In genomic region chr14:122213590-122213989, GRCm38 (mm10) we compare ENCODE assay signal across 22 mouse cellular contexts. TPM values are rescaled to one million over a fixed set of nuclear protein-coding genes. Genes with fewer than 3 reads are reported as not detected.
DNase-seq lines count a peak whose midpoint lies in the region; ATAC-seq lines count a peak whose summit lies in the region.
"Had no signal": no experiment of that assay in that cellular context is flagged by ENCODE, and none has a peak within 500 bp of the region (broad histone marks: within the 10 kb centered on the region; RNA-seq: fewer than 3 reads in every experiment).

No protein-coding gene starts in this region.

- H3K9ac ChIP-seq in forebrain, embryonic 16.5 days (replicated peaks; ENCODE audit: low read depth, low read length): no peak overlapping the region
- H3K9ac ChIP-seq: embryonic facial prominence, embryonic 12.5 days; kidney, embryonic 15.5 days; limb, embryonic 13.5 days; liver, embryonic 12.5 days had no signal

- no peak overlapping the region for H3K4me3 ChIP-seq in forebrain, embryonic 16.5 days (replicated peaks; ENCODE audit: low read length)
- H3K4me3 ChIP-seq in forebrain, embryonic 10.5 days: no peak overlapping the region
- H3K4me3 ChIP-seq: embryonic facial prominence, embryonic 12.5 days; kidney, embryonic 15.5 days; limb, embryonic 13.5 days; liver, embryonic 12.5 days; midbrain, embryonic 10.5 days had no signal

- 0 out of 2 replicates have a peak, but pooled peaks cover 4% of the 10 kb centered on the region for H3K4me1 ChIP-seq in forebrain, embryonic 16.5 days (replicated peaks; ENCODE audit: control insufficient read depth, insufficient read depth, low read length)
- no peaks in the 10 kb centered on the region for H3K4me1 ChIP-seq in forebrain, embryonic 10.5 days
- H3K4me1 ChIP-seq: embryonic facial prominence, embryonic 12.5 days; kidney, embryonic 15.5 days; limb, embryonic 13.5 days; liver, embryonic 12.5 days; midbrain, embryonic 10.5 days had no signal

- DNase-seq in forebrain, embryonic 10.5 days (ENCODE audit: extremely low spot score, low spot score): no peak
- DNase-seq in brain, adult 2 months (ENCODE audit: low read depth, low spot score): peak; percentile 87
- DNase-seq in cerebellum, adult 18-20 months: peak; percentile 75 to 80
- peak; percentile 80 to 88 for DNase-seq in cerebellum, postnatal 14 days
- no peak for DNase-seq in spleen, postnatal 10 days (ENCODE audit: low spot score in 2 of 2)
- DNase-seq in gastrocnemius, adult 18-20 months (ENCODE audit: low spot score): no peak
- DNase-seq: adrenal gland, postnatal 36 days; gastrocnemius, postnatal 10 days; kidney, postnatal 36 days; layer of hippocampus, postnatal 36 days; lung, adult 18-20 months; lung, postnatal 10 days had no signal

- H3K36me3 ChIP-seq in forebrain, embryonic 16.5 days (ENCODE audit: control insufficient read depth, insufficient read depth): no peaks in the 10 kb centered on the region
- no peaks in the 10 kb centered on the region for H3K36me3 ChIP-seq in forebrain, embryonic 10.5 days (replicated peaks)
- H3K36me3 ChIP-seq: embryonic facial prominence, embryonic 12.5 days; kidney, embryonic 15.5 days; limb, embryonic 13.5 days; liver, embryonic 12.5 days; midbrain, embryonic 10.5 days had no signal

- H3K4me2 ChIP-seq in forebrain, embryonic 16.5 days (ENCODE audit: low read length): no peak overlapping the region
- H3K4me2 ChIP-seq: embryonic facial prominence, embryonic 12.5 days; heart, embryonic 11.5 days; kidney, embryonic 15.5 days; limb, embryonic 13.5 days; liver, embryonic 12.5 days had no signal

- no peak overlapping the region for H3K27ac ChIP-seq in forebrain, embryonic 16.5 days (ENCODE audit: low read length)
- no peak overlapping the region for H3K27ac ChIP-seq in forebrain, embryonic 10.5 days
- H3K27ac ChIP-seq: embryonic facial prominence, embryonic 12.5 days; kidney, embryonic 15.5 days; limb, embryonic 13.5 days; liver, embryonic 12.5 days; midbrain, embryonic 10.5 days had no signal

- 63% methylated on average over 8 of the region's 8 CpGs for WGBS in forebrain, embryonic 16.5 days
- 82% methylated on average over 8 of the region's 8 CpGs for WGBS in forebrain, embryonic 10.5 days

- H3K27me3 ChIP-seq in forebrain, embryonic 16.5 days (replicated peaks; ENCODE audit: control insufficient read depth, insufficient read depth, low read length): no peaks in the 10 kb centered on the region
- H3K27me3 ChIP-seq in forebrain, embryonic 10.5 days (ENCODE audit: poor library complexity, severe bottlenecking): no peaks in the 10 kb centered on the region
- H3K27me3 ChIP-seq: embryonic facial prominence, embryonic 12.5 days; kidney, embryonic 15.5 days; liver, embryonic 12.5 days had no signal

- ATAC-seq in forebrain, embryonic 16.5 days: peak; percentile 55; the same call in 1 of the 2 replicates
- ATAC-seq: CD4-positive, CD25-positive, alpha-beta regulatory T cell, adult 4 months; hindbrain, embryonic 16.5 days; intestine, postnatal 0 days; liver, embryonic 12.5 days had no signal

- H3K9me3 ChIP-seq in forebrain, embryonic 16.5 days (ENCODE audit: control insufficient read depth, low read length): no peaks in the 10 kb centered on the region
- H3K9me3 ChIP-seq in forebrain, embryonic 10.5 days: no peaks in the 10 kb centered on the region
- H3K9me3 ChIP-seq: embryonic facial prominence, embryonic 12.5 days; kidney, embryonic 15.5 days; limb, embryonic 13.5 days; liver, embryonic 12.5 days; midbrain, embryonic 10.5 days had no signal

RNA-seq across cellular contexts. Expression of gene Clybl, which starts 32.1 kb away (rescaled TPM):
- 7.5 and 8.4 TPM in 2 replicates for polyA plus RNA-seq in forebrain, embryonic 16.5 days (2015; fragmentation: Nextera tagmentation; extraction: Ambion mirVana)
- 29.1 and 35.3 TPM in 2 replicates for polyA plus RNA-seq in forebrain, embryonic 10.5 days (2016; fragmentation: Nextera tagmentation; extraction: Ambion mirVana)
- 10 to 100 TPM; 68.5 to 70.8 TPM for total RNA-seq in gastrocnemius, adult 18-20 months (2021)

Comparison
In these comparisons a context has a peak if more than half of its experiments do, and no peak if none do; other contexts are left out.
1. DNase-seq: peak in brain, adult 2 months (single experiment), cerebellum, adult 18-20 months (2 of 2) and cerebellum, postnatal 14 days (2 of 2); none in forebrain, embryonic 10.5 days (single experiment), spleen, postnatal 10 days (0 of 2) and gastrocnemius, adult 18-20 months (single experiment).